Mouse (Mus musculus) embryonic facial prominence, embryonic 10.5 days (tissue): ENCODE data around the gene Coq3. TPM values are rescaled to one million over a fixed set of nuclear protein-coding genes. Genes with fewer than 3 reads are reported as not detected.

ENCODE experiments used
- DNase-seq: peaks from one replicate; pipeline ENCODE4 v3.0.0-alpha.2; 2017; ENCODE audit warnings: low spot score
- H3K27ac ChIP-seq: fragments of 300-500 bp; sonication (generic); replicated peaks from 2 replicates; pipeline ENCODE4 v1.5.1; 2016; ENCODE audit warnings: mild to moderate bottlenecking
- H3K27me3 ChIP-seq: fragments of 300-500 bp; sonication (generic); replicated peaks from 2 replicates; pipeline ENCODE4 v1.6.1; 2016; ENCODE audit warnings: low read depth, mild to moderate bottlenecking; ENCODE audit not compliant: poor library complexity, severe bottlenecking
- H3K36me3 ChIP-seq: fragments of 300-500 bp; sonication (generic); replicated peaks from 2 replicates; pipeline ENCODE4 v1.6.1; 2016; ENCODE audit warnings: mild to moderate bottlenecking, moderate library complexity
- H3K4me1 ChIP-seq: fragments of 300-500 bp; sonication (generic); 2 replicates; pipeline ENCODE4 v1.6.1; 2016
- H3K4me3 ChIP-seq: fragments of 300-500 bp; sonication (generic); 2 replicates; pipeline ENCODE4 v1.5.1; 2016; ENCODE audit warnings: mild to moderate bottlenecking, moderate library complexity
- H3K9me3 ChIP-seq: fragments of 300-500 bp; sonication (generic); 2 replicates; pipeline ENCODE4 v1.6.1; 2016; ENCODE audit warnings: mild to moderate bottlenecking
- WGBS: fragments of 180-500 bp; shearing (Covaris S2); methylation state at CpG from one replicate; pipeline ENCODE4 v1.1.7; 2016; 5-methylcytosine and 5-hydroxymethylcytosine counted together
- polyA plus RNA-seq: library from polyadenylated mRNA; unstranded; fragments of >200 nt; fragmentation: Nextera tagmentation; extraction: Ambion mirVana; gene quantifications from 2 replicates; pipeline ENCODE4 v1.2.1, GENCODE M21; 2016

The Coq3 gene
- polyA plus RNA-seq, 1 experiment from 2014 or later, result 12.2 TPM

GRCm38 (mm10) chr4:21935378-21935777, 55.9 kb downstream of the Coq3 start:
- Histone ChIP-seq H3K4me1 (peaks cover 23% of the 10 kb centered on the region), H3K27ac (no peak overlapping the region), H3K36me3 (peaks cover 19% of the 10 kb centered on the region), H3K27me3 (peaks cover 2% of the 10 kb centered on the region; the same call in 1 of the 2 replicates), H3K9me3 (no peaks in the 10 kb centered on the region), H3K4me3 (no peak overlapping the region)
- 95% methylated on average over 2 of the region's 2 CpGs for WGBS
- DNase-seq, result no peak

- peaks cover 19% of the 10 kb centered on the region for H3K4me1 ChIP-seq
- H3K4me3 ChIP-seq, result no peak overlapping the region
- DNase-seq, result no peak
- no peaks in the 10 kb centered on the region for H3K9me3 ChIP-seq
- no peak overlapping the region for H3K27ac ChIP-seq
- H3K36me3 ChIP-seq, result peaks cover 19% of the 10 kb centered on the region
- 96% methylated on average over 9 of the region's 9 CpGs for WGBS
- H3K27me3 ChIP-seq, result no peaks in the 10 kb centered on the region
These were observed 57.0 kb downstream of the Coq3 start for GRCm38 (mm10) chr4:21936424-21936823.

- no peaks in the 10 kb centered on the region for H3K27me3 ChIP-seq
- H3K9me3 ChIP-seq, result no peaks in the 10 kb centered on the region
- no peak overlapping the region for H3K27ac ChIP-seq
- 86% methylated on average over 8 of the region's 8 CpGs for WGBS
- no peak for DNase-seq
- H3K4me1 ChIP-seq, result peaks cover 9% of the 10 kb centered on the region
- no peak overlapping the region for H3K4me3 ChIP-seq
- peaks cover 19% of the 10 kb centered on the region for H3K36me3 ChIP-seq
These were observed 58.4 kb downstream of the Coq3 start for GRCm38 (mm10) chr4:21937890-21938289.

- WGBS, result 86% methylated on average over 3 of the region's 3 CpGs
- no peaks in the 10 kb centered on the region for H3K9me3 ChIP-seq
- no peak overlapping the region for H3K4me3 ChIP-seq
- no peaks in the 10 kb centered on the region for H3K4me1 ChIP-seq
- H3K36me3 ChIP-seq, result peaks cover 37% of the 10 kb centered on the region
- no peak overlapping the region for H3K27ac ChIP-seq
- no peak for DNase-seq
- H3K27me3 ChIP-seq, result no peaks in the 10 kb centered on the region
These were observed 65.2 kb downstream of the Coq3 start for GRCm38 (mm10) chr4:21944672-21945071.

GRCm38 (mm10) chr4:21951444-21951843, 72.0 kb downstream of the Coq3 start:
- Histone ChIP-seq H3K36me3 (peaks cover 53% of the 10 kb centered on the region), H3K27ac (no peak overlapping the region), H3K4me1 (no peaks in the 10 kb centered on the region), H3K4me3 (no peak overlapping the region), H3K27me3 (no peaks in the 10 kb centered on the region), H3K9me3 (no peaks in the 10 kb centered on the region)
- 50% methylated on average over 6 of the region's 6 CpGs for WGBS
- DNase-seq, result no peak

GRCm38 (mm10) chr4:21952255-21952654, 72.8 kb downstream of the Coq3 start:
- WGBS, result 80% methylated on average over 2 of the region's 2 CpGs
- no peak overlapping the region for H3K27ac ChIP-seq
- DNase-seq, result no peak
- no peaks in the 10 kb centered on the region for H3K4me1 ChIP-seq
- H3K36me3 ChIP-seq, result peaks cover 51% of the 10 kb centered on the region
- H3K27me3 ChIP-seq, result no peaks in the 10 kb centered on the region
- no peak overlapping the region for H3K4me3 ChIP-seq
- H3K9me3 ChIP-seq, result no peaks in the 10 kb centered on the region

- H3K27me3 ChIP-seq, result no peaks in the 10 kb centered on the region
- H3K9me3 ChIP-seq, result no peaks in the 10 kb centered on the region
- 57% methylated on average over 7 of the region's 7 CpGs for WGBS
- H3K36me3 ChIP-seq, result peaks cover 50% of the 10 kb centered on the region
- H3K4me1 ChIP-seq, result no peaks in the 10 kb centered on the region
- no peak overlapping the region for H3K4me3 ChIP-seq
- DNase-seq, result peak; percentile 76
- no peak overlapping the region for H3K27ac ChIP-seq
These were observed 78.3 kb downstream of the Coq3 start for GRCm38 (mm10) chr4:21957570-21958321.

Other genes with a start within 250 kb of the Coq3 start
- 0.52 TPM in 1 of 2 replicates, not detected in the other for gene Prdm13, start 193.7 kb upstream of the Coq3 start, polyA plus RNA-seq
- 46.6 TPM in 2 replicates for gene Ccnc, start 152.0 kb upstream of the Coq3 start, polyA plus RNA-seq
- 10.8 and 12.3 TPM in 2 replicates for gene Usp45, start 112.5 kb upstream of the Coq3 start, polyA plus RNA-seq
- gene Tstd3, start 112.5 kb upstream of the Coq3 start, polyA plus RNA-seq, result 21.3 and 24.3 TPM in 2 replicates
- gene Pnisr, start 32.1 kb upstream of the Coq3 start, polyA plus RNA-seq, result 136 and 149 TPM in 2 replicates
- 11.6 TPM in 2 replicates for gene Faxc, start 51.7 kb downstream of the Coq3 start, polyA plus RNA-seq